Mouse (Mus musculus) B cell, adult 2 months (primary cell): ENCODE data around the gene Mon2.
A peak's percentile ranks its signal among the peaks of the same experiment; 100 is the strongest.
"Not testable (repeated sequence)": the region's sequence is repeated elsewhere in the genome, so short reads cannot be mapped to it uniquely, and the experiment has no call there.

Experiments
- DNase-seq, 2 experiments: peaks; one replicate each; pipeline ENCODE4 v3.0.0; 2022

Mon2 gene

GRCm38 (mm10) chr10:122990606-122991005, 85.7 kb downstream of the Mon2 start:
- no peak for DNase-seq

GRCm38 (mm10) chr10:122989916-122990315, 86.4 kb downstream of the Mon2 start:
- DNase-seq = no peak

- DNase-seq = no peak
These were observed 87.9 kb downstream of the Mon2 start for GRCm38 (mm10) chr10:122988372-122988771.

GRCm38 (mm10) chr10:122987671-122988128, 88.6 kb downstream of the Mon2 start:
- peak; percentile 55 to 60 for DNase-seq

DNA sequence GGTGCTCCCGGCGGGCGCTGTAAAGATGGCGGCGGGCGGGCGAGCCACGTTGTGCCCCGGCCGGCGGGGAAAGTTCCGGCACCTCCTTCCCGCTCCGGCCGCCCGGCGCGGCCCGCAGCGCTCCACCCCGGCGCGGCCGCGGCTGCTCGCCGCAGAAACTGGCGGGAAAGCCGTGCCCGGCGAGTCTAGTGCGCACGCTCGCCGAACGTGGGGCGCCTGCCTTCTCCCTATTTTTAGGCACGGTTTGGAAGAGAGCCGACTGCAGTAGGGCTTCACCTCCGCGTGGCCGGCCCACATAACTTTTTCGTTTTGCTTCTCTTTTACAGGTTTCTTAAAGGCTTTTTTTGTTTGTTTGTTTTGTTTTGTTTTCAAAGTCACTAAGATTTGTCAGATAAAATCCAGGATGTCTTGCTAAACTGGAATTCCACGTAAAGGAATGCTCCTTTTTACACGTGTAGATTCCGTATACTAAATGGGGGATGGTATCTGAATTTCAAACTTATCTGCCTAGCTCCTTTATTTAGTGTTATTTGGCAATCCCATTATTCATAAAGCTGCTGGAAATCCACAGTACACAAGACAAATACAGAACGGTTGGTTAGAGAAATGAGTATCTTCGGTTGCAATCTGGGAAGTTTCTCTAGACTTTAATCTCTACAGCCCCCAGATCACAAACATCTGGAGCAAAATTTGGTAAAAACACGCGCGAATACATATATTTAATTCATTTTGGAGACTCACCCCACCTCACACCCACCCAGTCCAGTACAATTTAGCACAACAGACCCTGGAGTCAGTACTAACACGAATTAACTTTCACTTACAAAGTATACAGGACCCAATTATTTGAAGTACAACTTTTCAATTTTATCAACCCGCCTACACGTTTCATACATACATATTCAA, 89.7 kb downstream of the Mon2 start:
- peak; percentile 69 to 81 for DNase-seq

GRCm38 (mm10) chr10:122985515-122986319, 90.6 kb downstream of the Mon2 start:
- peak; percentile 82 to 88 for DNase-seq

DNA sequence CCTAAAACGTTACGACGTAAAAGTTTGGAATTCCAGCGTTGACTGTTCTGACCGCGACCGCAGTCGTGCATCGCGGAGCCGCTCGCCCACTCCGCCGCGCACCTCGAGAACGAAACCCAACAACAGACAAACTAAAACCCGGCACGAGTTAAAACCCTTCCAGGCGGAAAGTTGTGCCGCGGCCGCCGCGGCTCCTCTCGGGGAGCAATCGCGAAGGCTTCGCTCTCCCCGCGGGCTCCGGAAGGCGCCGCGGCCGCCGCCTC, 91.1 kb downstream of the Mon2 start:
- peak; percentile 84 to 85 for DNase-seq

DNA sequence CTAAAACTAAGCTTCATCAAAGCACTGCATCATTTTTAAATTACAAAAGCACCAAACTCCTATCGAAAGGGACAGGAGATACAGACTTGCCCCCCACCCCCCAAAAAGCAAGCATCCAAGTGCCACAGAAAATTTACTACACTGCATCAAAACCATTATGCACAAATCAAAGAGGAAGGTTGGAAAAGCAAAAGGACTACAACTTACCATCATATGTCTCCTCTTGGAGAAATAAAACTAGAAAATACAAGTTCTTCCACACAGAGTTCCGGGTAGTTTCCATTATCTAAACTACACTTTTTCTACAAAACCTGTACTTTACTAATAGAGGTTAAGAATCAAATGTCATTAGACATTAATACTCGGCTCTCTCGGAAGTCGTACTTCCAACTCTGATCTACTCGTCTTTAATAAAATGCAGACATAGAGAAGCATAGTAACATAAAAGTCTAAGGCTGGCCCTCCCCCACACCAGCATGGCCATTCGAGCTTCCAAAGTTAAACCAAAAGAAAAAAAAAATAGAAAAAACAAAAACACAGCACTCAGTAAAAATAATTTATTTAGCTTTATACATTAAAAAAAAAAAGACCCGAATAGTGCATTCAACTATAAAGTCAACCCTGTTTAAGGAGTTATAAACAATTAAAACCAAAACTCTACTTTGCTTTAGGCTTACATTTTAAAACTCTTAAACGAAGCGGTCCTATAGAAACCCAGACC, 91.6 kb downstream of the Mon2 start:
- peak; percentile 17 to 19 for DNase-seq

DNA sequence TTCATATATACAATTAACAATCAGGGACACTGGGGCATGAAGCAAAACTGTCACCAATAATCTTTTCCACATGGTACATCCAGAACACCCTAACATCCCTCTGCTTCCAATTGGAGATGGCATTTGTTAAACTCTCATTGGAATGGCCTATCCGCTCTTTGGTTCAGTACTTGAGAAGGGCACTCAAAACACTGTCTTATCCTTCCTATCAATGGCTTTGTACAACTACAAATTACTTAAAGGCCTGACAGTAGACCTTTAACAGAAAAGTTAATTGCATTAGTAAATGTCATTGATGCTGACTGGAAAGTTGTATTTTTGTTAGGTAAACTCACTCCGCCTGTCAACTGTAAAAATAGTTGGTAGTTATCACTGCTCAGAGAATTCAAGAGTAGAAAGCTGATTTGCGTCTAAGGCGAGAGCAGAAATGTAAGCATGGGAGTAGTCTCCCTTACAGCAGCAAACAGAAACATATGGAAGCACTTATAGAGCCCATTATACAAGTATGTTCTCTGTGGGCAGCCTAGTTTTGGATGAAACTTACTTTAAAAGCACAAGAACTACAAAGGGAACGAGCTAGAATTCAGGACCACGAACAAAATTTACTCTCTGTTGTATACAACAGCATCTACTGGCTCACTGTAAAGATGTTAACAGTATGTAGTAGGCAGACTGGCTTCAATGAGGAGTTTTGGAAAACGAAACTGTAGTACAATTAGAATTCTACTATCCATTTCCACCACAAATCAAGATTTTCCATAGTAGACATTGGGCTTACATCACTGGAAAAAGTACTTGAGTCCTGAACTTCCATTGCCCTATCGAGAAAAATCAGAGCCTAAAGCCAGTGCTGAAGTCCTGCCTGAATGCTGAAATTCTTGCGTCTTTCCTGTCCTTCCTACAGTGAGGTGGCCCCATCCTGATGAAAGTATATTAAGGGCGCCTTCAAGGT, 92.5 kb downstream of the Mon2 start:
- no peak for DNase-seq

- no peak for DNase-seq
These were observed 93.3 kb downstream of the Mon2 start for GRCm38 (mm10) chr10:122982909-122983578.

- no peak for DNase-seq
These were observed 96.2 kb downstream of the Mon2 start for GRCm38 (mm10) chr10:122980123-122980522.

DNA sequence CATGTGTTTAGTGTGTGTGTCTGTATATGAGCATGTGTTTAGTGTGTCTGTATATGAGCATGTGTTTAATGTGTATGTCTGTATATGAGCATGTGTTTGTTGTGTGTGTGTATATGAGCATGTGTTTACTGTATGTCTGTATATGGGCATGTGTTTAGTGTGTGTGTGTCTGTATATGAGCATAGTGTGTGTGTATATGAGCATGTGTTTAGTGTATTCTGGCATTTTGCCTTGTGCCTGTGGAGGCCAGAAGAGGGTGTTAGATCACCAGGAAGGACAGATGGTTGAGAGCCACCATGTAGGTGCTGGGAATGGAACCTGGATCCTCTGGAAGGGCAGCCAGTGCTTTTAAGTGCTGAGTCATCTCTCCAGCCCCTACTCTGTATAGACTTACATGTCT, 96.9 kb downstream of the Mon2 start:
- DNase-seq = no peak

DNA sequence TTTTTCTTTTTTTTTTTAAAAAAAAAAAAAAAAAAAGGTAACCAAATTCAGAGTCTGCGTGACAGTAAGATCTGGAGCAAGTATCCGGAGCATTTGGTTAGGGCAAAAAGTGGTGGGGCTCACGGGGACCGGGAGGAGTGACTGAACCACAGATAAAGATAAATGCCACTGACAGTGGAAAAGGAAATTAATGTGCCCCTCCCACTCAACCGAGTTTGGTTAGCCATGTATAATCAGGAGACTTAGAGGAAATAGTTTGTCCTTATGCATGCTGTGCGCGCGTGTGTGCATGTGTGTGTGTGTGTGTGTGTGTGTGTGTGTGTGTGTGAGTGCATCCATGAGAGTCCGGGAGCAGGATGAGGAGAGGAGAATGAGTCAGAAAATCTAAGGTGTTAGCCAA, 100.3 kb downstream of the Mon2 start:
- no peak for DNase-seq

DNA sequence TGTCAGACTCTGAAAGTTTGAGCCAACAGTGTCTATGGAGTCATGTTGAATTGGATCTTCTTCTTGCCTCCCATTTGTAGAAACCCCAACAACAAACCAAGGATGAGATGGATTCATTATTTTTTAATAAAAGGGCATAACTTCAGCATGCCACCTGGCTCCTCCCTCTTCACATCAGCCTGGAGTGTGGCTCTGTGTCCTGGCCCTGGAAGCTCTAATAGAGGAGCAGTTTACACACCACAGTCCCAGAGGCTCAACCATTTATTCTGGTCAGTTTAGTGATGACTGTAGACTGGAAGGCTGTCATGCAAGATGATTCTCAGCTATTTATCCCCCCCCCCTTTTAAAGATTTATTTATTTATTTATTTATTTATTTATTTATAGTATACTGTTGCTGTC, 103.1 kb downstream of the Mon2 start:
- DNase-seq = no peak

- DNase-seq = no peak
These were observed 106.1 kb downstream of the Mon2 start for GRCm38 (mm10) chr10:122970188-122970587.

DNA sequence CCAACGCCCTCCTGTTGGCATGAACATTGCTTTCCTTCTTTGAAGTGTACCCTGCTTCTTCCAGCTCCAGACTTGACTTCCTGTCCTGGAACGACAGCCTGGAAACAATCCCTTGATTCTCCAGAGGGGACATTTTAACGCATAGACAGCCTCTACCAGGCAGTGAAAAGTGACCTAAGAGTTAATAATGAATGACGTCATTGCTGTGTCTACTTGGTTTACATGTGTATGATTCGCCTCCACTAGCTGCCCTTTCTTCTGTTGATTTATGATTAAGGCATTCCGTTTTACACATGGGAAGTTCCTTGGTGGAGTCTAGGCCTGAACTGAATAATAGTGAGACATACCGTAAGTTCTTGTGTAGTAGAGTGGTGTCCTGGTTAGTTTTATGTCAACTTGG, 109.9 kb downstream of the Mon2 start:
- DNase-seq = no peak

GRCm38 (mm10) chr10:122965650-122966049, 110.7 kb downstream of the Mon2 start:
- not testable (repeated sequence) for DNase-seq

DNA sequence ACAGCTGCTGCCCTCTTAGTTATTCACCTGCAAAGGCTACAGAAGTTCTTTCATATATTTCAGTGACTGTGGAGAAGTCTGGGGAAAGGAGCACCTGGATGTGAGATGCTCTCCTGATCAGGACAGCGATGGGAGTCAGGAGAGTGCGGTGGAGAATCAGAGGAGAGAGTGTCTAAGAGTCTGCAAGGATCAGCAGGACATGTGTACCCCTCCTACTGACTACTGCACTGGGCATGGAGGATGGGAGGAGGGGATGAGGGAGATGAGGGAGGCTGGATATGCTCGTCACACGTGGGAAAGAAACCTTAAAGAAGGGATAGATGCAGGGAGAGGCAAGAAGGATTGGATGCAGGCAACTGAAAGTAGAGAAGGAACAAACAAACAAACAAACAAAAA, 112.1 kb downstream of the Mon2 start:
- DNase-seq = no peak

- no peak for DNase-seq
These were observed 112.7 kb downstream of the Mon2 start for GRCm38 (mm10) chr10:122963463-122964240.

DNA sequence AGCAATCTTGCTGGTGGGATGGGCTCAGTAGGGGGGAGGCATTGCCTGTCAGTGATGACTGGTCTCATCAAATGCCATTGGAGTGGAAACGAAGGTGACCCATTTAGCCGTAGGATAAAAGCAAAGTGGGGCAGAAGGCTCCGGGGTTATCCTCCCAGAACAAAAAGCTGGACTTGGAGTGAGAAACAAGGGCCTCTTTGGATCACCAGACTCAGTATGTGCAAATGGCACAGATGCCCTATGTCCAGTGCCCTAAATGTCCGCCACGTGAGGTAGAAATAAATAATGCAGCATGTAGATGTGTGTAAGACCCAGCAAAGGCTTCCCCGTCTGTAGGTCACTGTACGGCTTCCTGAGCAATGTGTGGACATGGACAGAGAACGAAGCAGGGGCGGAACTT, 113.7 kb downstream of the Mon2 start:
- DNase-seq = no peak

- no peak for DNase-seq
These were observed 114.8 kb downstream of the Mon2 start for GRCm38 (mm10) chr10:122961494-122961893.
